Mouse (Mus musculus) lung, embryonic 14.5 days (tissue): ENCODE results near the gene Mcidas. TPM values are rescaled to one million over a fixed set of nuclear protein-coding genes. Genes with fewer than 3 reads are reported as not detected.

Experiments
- ATAC-seq: fragments of 200-750 bp; cut with Nextera tagmentation; 2 replicates; pipeline ENCODE4 v1.8.0; 2017; ENCODE audit warnings: mild to moderate bottlenecking, moderate TSS enrichment, moderate library complexity; ENCODE audit not compliant: insufficient read depth
- DNase-seq: peaks from one replicate; pipeline ENCODE4 v3.0.0-alpha.2; 2015
- H3K27ac ChIP-seq: fragments of 300-500 bp; sonication (generic); 2 replicates; pipeline ENCODE4 v1.5.1; 2014; ENCODE audit warnings: low read depth, mild to moderate bottlenecking, moderate library complexity
- H3K27me3 ChIP-seq: fragments of 300-500 bp; sonication (generic); 2 replicates; pipeline ENCODE4 v1.6.1; 2014; ENCODE audit warnings: low read length, control low read depth; ENCODE audit not compliant: insufficient read depth
- H3K36me3 ChIP-seq: fragments of 300-500 bp; sonication (generic); 2 replicates; pipeline ENCODE4 v1.6.1; 2014; ENCODE audit warnings: control low read depth; ENCODE audit not compliant: insufficient read depth
- H3K4me1 ChIP-seq: fragments of 300-500 bp; sonication (generic); 2 replicates; pipeline ENCODE4 v1.6.1; 2014; ENCODE audit warnings: antibody characterized with exemption, control low read depth; ENCODE audit not compliant: insufficient read depth
- H3K4me2 ChIP-seq: fragments of 300-500 bp; sonication (generic); 2 replicates; pipeline ENCODE4 v1.6.1; 2014; ENCODE audit warnings: mild to moderate bottlenecking
- H3K4me3 ChIP-seq: fragments of 300-500 bp; sonication (generic); 2 replicates; pipeline ENCODE4 v1.5.1; 2014; ENCODE audit warnings: low read depth, low read length
- H3K9ac ChIP-seq: fragments of 300-500 bp; sonication (generic); 2 replicates; pipeline ENCODE4 v1.6.1; 2014
- H3K9me3 ChIP-seq: fragments of 300-500 bp; sonication (generic); 2 replicates; pipeline ENCODE4 v1.6.1; 2016; ENCODE audit warnings: low read depth, low read length, control low read depth
- CTCF ChIP-seq: IDR thresholded peaks from 2 replicates; pipeline ENCODE4 v1.5.1; 2016; ENCODE audit warnings: antibody characterized with exemption, low read depth
- WGBS: fragments of 180-500 bp; shearing (Covaris S2); extraction: QIAGEN DNeasy Blood & Tissue Kit; methylation state at CpG from one replicate; pipeline ENCODE4 v1.1.7; 2014; 5-methylcytosine and 5-hydroxymethylcytosine counted together
- polyA plus RNA-seq: library from polyadenylated mRNA; unstranded; fragments of >200 nt; fragmentation: Nextera tagmentation; extraction: Ambion mirVana; gene quantifications from 2 replicates; pipeline ENCODE4 v1.2.1, GENCODE M21; 2014

Mcidas gene
- polyA plus RNA-seq, 1 experiment from 2014 or later = 1.1 TPM

DNA sequence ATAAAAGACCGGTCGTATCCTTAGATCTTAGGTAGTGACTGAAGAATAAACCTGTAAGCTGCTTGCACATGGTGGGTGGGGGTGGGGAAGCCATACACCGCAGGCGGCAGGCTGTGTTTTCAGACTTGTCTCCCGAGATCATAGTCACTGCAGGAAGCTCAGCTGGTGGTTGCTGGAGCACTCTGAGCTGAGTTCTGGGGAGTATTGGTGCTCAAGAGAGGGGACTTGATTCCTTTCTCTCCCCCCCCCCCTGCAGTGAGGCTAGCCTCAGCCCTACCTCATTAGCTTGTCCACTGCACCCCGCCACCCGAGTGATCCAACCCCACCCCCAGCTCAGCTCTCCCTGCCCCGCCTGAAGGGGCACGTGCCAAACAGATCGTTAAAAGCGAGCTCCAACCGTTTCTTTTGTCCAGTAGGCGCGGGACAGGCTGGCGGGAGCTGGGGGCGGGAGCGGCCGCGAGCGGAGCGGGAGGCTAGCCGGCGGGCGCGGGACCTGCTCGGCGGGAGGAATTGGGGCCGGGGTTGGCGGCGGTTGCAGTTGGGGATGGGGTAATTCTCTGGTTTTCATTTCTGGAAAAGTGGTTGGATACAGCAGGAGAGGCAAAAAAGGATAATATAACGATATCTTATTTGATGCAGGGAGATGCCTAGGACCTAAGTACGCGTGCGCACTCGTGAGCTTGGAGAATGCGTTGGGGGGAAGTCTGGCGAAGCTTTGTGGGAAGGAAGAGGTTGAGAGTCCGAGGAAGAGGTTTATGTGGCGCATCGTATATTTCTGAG lies 38.3 kb downstream of the Mcidas start:
- TF ChIP-seq CTCF = no peak
- no peak overlapping the region for H3K27ac ChIP-seq
- H3K4me3 ChIP-seq = peak overlapping the region; percentile 52
- DNase-seq (peak; percentile 75), ATAC-seq (peak; percentile 49)
- peaks cover 38% of the 10 kb centered on the region for H3K27me3 ChIP-seq
- peak overlapping the region; percentile 97 for H3K4me2 ChIP-seq
- no peaks in the 10 kb centered on the region for H3K9me3 ChIP-seq
- no peaks in the 10 kb centered on the region for H3K36me3 ChIP-seq
- no peaks in the 10 kb centered on the region for H3K4me1 ChIP-seq
- peak overlapping the region; percentile 54 for H3K9ac ChIP-seq
- WGBS = 1% methylated on average over 40 of the region's 40 CpGs

DNA sequence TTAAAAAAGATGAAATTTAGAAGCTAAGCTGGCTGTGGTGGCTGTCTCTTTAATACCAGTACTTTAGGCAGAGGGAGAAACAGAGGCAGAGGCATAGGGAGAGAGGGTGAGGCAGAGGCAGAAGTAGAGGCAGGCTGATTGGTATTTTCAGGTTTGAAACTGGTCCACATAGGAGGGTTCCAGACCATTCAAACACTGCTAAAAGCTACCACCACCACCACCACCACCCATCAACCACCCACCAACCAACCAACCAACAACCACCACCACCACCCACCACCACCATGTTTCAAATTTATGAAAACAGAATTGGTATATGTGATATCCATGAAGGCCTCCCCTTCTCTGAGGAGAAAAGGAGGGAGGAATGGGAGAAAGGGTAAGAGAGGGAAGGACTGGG lies 39.2 kb downstream of the Mcidas start:
- H3K27me3 ChIP-seq = peaks cover 38% of the 10 kb centered on the region
- H3K4me3 ChIP-seq = no peak overlapping the region
- DNase-seq = no peak
- H3K4me2 ChIP-seq = no peak overlapping the region; the same call in 1 of the 2 replicates
- no peak for ATAC-seq
- H3K9ac ChIP-seq = no peak overlapping the region
- H3K4me1 ChIP-seq = no peaks in the 10 kb centered on the region
- no peak overlapping the region for H3K27ac ChIP-seq
- no peaks in the 10 kb centered on the region for H3K9me3 ChIP-seq
- no peak for TF ChIP-seq CTCF
- H3K36me3 ChIP-seq = no peaks in the 10 kb centered on the region

DNA sequence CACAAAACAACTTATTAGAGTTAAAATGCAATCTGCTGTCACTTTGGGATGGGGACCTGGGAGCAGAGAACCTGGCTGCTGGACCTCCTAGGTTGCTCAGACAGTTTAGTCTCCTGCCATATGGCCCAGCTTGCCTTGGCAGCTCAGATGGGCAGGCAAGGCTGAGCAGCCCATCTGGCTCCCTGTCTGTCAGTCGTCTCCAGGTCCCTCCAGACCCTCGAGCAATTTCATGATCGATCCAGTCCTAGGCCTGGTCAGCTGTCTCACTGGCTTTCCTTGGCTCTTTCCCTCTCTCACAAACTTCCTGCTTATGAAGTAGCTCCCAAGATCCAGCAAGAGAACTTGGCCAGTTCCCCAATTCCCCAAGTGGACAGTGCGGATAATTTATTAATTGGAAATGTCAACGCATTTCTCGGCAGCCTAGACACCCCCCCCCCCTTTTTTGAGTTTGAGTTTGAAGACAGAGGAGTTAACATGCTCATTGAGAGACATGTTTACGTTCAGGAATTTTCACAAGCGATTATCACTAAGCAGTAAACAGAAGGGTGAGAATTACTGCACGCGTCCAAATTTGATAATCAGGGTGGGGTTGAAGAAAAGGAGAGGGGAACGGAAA lies 40.7 kb downstream of the Mcidas start:
- no peak for TF ChIP-seq CTCF
- peak overlapping the region; percentile 96 for H3K4me2 ChIP-seq
- no peaks in the 10 kb centered on the region for H3K9me3 ChIP-seq
- peak overlapping the region; percentile 56 for H3K4me3 ChIP-seq
- no peak for ATAC-seq
- under 1% methylated on average over 11 of the region's 11 CpGs for WGBS
- H3K4me1 ChIP-seq = no peaks in the 10 kb centered on the region
- peak; percentile 55 for DNase-seq
- no peaks in the 10 kb centered on the region for H3K36me3 ChIP-seq
- no peak overlapping the region for H3K27ac ChIP-seq
- peaks cover 38% of the 10 kb centered on the region for H3K27me3 ChIP-seq
- peak overlapping the region; percentile 44 for H3K9ac ChIP-seq

DNA sequence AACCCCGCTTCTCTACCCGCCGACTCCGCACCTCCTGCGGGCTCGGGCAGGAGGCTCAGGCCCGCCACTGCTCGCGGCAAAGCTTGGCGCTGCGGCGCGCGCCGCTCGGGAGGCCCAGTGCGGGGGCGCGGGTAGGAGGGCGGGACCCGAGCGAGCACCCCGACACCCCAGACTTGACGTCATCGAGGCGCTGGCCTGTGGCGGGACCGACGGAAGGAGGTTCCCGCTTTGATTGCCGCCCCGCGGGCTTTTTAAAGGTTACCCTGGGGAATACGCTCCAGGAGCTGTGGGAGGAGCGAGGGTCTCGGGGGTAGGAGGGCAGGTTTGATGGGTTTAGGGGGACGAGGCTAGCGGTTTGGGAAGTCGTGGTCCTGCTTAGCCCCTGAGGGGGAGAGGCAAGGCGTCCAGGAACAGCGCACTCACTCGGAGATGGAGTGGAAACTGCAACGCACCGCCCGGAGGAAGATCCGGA lies 41.3 kb downstream of the Mcidas start, which contains the start of gene Cdc20b:
Gene Cdc20b, plus strand, starts transcription at position 162 of the 472 bp plus-strand sequence.
- Histone ChIP-seq H3K36me3 (no peaks in the 10 kb centered on the region), H3K27ac (no peak within 1 kb of the TSS), H3K4me1 (no peaks in the 10 kb centered on the region), H3K4me2 (peak within 1 kb of the TSS; percentile 96), H3K9me3 (no peaks in the 10 kb centered on the region), H3K4me3 (peak within 1 kb of the TSS; percentile 56), H3K9ac (peak within 1 kb of the TSS; percentile 44), H3K27me3 (peaks cover 38% of the 10 kb centered on the region)
- peak; percentile 72 for DNase-seq
- WGBS = under 1% methylated on average over 46 of the region's 46 CpGs
- TF ChIP-seq CTCF = no peak
- peak; percentile 36; the same call in 1 of the 2 replicates for ATAC-seq

DNA sequence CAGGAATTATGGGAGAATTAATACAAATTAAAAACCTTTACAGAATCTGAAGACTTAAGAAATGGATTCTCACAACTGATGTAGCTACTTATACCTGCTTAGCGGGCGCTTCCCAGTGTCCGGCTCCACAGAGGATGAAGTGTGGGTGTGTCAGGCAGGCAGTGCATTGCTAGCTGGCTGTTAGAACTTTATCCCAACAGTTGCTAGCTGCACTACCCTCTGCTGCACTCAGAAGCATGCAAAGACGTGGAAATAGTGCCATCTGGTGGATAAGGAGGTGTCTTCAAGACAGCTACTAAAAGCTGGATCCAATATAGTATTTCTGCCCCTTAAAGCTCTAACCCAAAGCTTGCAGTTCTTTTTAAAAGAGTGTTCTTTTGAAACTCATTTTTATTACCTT lies 42.2 kb downstream of the Mcidas start:
- TF ChIP-seq CTCF = peak; percentile 87
- 1% methylated on average over 4 of the region's 4 CpGs for WGBS
- Histone ChIP-seq H3K4me3 (peak overlapping the region; percentile 56), H3K27me3 (peaks cover 38% of the 10 kb centered on the region), H3K27ac (no peak overlapping the region), H3K9ac (no peak overlapping the region), H3K4me1 (no peaks in the 10 kb centered on the region), H3K4me2 (peak overlapping the region; percentile 96), H3K9me3 (no peaks in the 10 kb centered on the region), H3K36me3 (no peaks in the 10 kb centered on the region)
- DNase-seq (peak; percentile 99), ATAC-seq (peak; percentile 86)

DNA sequence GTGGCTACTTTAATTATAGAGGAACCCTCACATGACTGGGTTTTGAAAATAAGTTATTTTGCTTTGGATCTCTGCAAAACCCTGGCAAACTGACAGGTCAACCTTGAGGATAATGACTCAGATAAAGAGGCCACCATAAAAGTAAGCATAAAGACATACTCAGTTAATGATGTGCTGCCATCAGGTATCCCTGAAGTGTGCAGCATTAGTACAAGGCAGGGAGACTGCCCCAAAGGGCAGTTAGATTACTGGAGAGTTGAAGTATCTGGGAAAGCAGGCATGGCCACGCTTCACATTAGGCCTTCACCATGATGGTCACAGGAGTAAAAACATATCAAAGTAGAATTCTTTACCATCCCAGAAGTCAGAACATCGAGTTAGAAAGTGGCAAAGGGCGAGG lies 51.2 kb downstream of the Mcidas start:
- Histone ChIP-seq H3K4me2 (peak overlapping the region; percentile 57), H3K9me3 (no peaks in the 10 kb centered on the region), H3K4me3 (peak overlapping the region; percentile 62), H3K9ac (peak overlapping the region; percentile 78), H3K4me1 (no peaks in the 10 kb centered on the region), H3K36me3 (peaks cover 17% of the 10 kb centered on the region), H3K27me3 (no peaks in the 10 kb centered on the region), H3K27ac (no peak overlapping the region)
- 20% methylated on average over 3 of the region's 3 CpGs for WGBS
- ATAC-seq (no peak), DNase-seq (no peak)
- no peak for TF ChIP-seq CTCF

DNA sequence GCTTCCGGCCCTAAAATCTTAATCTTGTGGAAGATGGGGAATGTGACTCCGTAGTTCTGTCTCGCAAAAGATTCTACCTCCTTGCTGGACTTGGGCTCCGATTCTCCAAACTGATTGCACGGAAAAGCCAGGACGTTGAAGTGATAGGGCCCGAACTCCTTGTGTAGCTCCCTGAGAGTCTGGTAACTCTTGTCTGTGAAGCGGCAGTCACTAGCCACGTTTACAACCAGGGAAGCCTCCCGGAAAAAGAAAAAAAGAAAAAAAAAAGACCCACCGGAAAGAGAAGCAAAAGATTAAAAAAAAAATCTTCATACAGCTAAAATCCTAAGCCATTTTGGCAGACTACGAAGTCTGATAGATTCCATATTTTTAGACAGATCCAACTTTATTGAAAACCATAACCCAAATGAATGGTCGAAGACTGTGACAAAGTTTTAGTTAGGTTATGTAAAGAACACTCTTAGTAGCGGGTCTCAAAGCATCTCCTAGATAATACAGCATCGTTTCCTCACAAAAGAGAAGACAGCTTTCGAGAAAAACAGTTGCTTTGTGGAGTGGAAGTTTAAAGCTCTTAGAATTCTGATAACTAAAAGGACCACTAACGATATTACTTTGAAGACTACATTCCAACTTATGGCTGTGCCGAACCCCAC lies 51.9 kb downstream of the Mcidas start:
- H3K9me3 ChIP-seq = no peaks in the 10 kb centered on the region
- no peak for TF ChIP-seq CTCF
- H3K27ac ChIP-seq = peak overlapping the region; percentile 93
- DNase-seq (peak; percentile 73), ATAC-seq (no peak)
- no peaks in the 10 kb centered on the region for H3K27me3 ChIP-seq
- peaks cover 17% of the 10 kb centered on the region for H3K36me3 ChIP-seq
- H3K4me1 ChIP-seq = no peaks in the 10 kb centered on the region
- H3K4me3 ChIP-seq = peak overlapping the region; percentile 62
- 5% methylated on average over 18 of the region's 18 CpGs for WGBS
- H3K4me2 ChIP-seq = peak overlapping the region; percentile 57
- peak overlapping the region; percentile 78 for H3K9ac ChIP-seq
